Mouse (Mus musculus): ENCODE data around the gene Cd83. TPM values are rescaled to one million over a fixed set of nuclear protein-coding genes. Genes with fewer than 3 reads are reported as not detected.

Cd83 gene
- polyA plus RNA-seq, 1 experiment from 2014 or later = 3.9 TPM

DNA sequence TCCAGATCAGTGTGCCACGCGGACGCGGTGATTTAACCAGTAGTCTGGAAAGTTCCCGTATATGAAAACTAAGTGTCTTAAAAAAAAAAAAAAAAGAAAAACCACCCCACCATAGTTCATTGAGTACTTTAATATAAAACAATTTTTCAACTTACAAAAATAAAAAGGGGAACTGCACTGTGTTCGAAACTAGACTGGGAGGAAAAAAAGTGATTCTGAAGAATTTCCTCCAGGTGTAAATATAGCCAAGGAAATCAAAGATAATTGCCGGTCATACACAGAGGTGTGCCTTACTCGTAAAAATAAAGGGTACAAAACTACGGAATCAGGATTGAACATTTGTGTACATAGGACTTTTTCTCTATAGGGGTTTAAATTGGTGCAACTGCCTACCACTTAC lies 21.7 kb upstream of the Cd83 start:
- Histone ChIP-seq H3K27me3 (no peaks in the 10 kb centered on the region), H3K4me2 (no peak overlapping the region), H3K9me3 (0 out of 2 replicates have a peak, but pooled peaks cover 3% of the 10 kb centered on the region), H3K9ac (no peak overlapping the region), H3K4me3 (replicated peaks) (no peak overlapping the region), H3K27ac (no peak overlapping the region), H3K36me3 (replicated peaks) (no peaks in the 10 kb centered on the region), H3K4me1 (peaks cover 9% of the 10 kb centered on the region)
- no peak for ATAC-seq (ENCODE audit: low FRiP score)
- 93% methylated on average over 9 of the region's 9 CpGs for WGBS

DNA sequence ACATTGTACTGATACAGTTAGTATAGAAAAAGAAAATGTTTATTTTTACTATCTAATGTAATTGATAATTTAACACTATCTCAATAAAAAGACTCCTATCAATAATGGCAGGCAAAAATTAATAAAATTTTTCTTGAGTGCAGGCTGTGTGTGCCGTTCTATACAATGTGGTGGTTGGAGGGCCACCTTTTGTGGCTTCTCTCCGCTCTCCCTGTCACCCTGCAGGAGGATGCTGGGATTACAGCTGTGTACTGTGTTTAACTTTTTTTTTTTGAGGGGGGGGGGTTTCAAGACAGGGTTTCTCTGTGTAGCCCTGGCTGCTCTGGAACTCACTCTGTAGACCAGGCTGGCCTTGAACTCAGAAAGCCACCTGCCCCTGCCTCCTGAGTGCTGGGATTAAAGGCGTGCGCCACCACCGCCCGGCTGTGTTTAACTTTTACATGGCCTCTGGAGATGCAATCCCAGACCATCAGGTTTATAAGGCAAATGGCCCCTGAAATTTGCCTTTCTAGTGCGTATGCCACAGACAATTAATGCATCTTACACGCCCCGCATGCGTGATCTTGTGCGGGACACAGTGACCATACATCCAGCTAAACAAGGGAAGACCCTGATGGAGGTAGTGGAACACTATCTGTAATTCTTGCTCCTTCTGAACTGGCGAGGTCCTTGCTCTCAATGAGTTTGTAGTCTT lies 21.1 kb upstream of the Cd83 start:
- H3K4me2 ChIP-seq = no peak overlapping the region
- no peaks in the 10 kb centered on the region for H3K36me3 ChIP-seq (replicated peaks)
- H3K27ac ChIP-seq = no peak overlapping the region
- ATAC-seq (ENCODE audit: low FRiP score) = no peak
- peaks cover 9% of the 10 kb centered on the region for H3K4me1 ChIP-seq
- H3K4me3 ChIP-seq (replicated peaks) = no peak overlapping the region
- no peaks in the 10 kb centered on the region for H3K27me3 ChIP-seq
- 0 out of 2 replicates have a peak, but pooled peaks cover 3% of the 10 kb centered on the region for H3K9me3 ChIP-seq
- 95% methylated on average over 12 of the region's 12 CpGs for WGBS
- H3K9ac ChIP-seq = no peak overlapping the region

DNA sequence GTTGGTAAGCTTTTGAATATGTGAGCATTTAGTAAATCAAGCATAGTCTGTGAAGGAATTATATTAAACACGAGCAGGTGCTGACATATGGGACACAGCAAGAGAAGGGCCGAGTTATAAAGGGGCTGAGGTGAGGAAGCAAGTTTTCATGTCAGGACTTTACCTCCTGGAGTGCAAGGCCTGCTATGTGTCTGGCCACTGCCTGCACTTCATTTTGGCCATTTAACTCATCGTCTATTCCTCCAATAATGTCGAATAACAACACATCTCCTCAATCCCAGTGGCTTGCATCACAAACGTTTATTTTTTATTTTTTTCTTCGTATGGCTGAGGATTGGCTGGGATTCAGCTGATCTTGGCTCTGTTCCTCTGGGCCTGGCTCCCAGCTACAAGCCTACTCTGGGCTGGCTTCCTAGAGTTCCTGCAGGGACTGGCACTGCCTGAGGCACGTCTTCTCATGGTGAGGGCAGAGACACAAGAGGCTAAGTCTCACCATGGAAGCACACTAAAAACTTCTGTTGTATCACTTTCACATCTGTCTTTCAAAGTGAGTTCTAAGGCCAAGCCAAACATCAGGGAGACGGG lies 20.5 kb upstream of the Cd83 start:
- H3K4me3 ChIP-seq (replicated peaks) = no peak overlapping the region
- ATAC-seq (ENCODE audit: low FRiP score) = no peak
- no peak overlapping the region for H3K27ac ChIP-seq
- peaks cover 9% of the 10 kb centered on the region for H3K4me1 ChIP-seq
- 89% methylated on average over 8 of the region's 8 CpGs for WGBS
- no peak overlapping the region for H3K9ac ChIP-seq
- 0 out of 2 replicates have a peak, but pooled peaks cover 3% of the 10 kb centered on the region for H3K9me3 ChIP-seq
- H3K27me3 ChIP-seq = no peaks in the 10 kb centered on the region
- H3K36me3 ChIP-seq (replicated peaks) = no peaks in the 10 kb centered on the region
- no peak overlapping the region for H3K4me2 ChIP-seq

DNA sequence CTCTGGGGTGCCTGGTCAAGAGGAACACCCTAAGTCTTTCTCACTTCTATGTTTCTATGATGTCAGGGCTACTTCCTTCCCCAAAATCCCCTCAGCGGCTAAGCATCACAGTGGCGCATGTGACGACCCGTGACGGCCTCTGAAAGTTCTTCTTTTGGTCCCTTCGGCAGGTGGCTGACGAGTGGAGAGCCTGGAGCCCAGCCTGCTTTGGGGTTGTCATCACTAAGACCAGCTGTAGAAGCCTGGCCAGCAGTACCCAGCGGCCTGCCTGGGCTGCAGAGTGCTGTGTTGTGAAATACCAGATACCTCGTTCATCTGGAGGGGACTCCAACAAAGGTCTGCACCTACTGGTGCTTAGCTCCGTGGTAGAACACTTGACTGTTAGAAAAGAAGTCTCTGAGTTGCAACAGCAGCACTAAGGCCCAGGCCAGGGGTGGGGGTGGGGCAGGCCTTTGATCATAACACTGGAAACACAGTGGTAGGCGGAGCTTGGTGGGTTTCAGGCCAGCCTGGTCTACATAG lies 19.2 kb upstream of the Cd83 start:
- Histone ChIP-seq H3K4me2 (no peak overlapping the region), H3K36me3 (replicated peaks) (no peaks in the 10 kb centered on the region), H3K27me3 (no peaks in the 10 kb centered on the region), H3K9ac (no peak overlapping the region), H3K9me3 (no peaks in the 10 kb centered on the region), H3K4me3 (replicated peaks) (no peak overlapping the region), H3K27ac (no peak overlapping the region), H3K4me1 (peaks cover 9% of the 10 kb centered on the region)
- no peak for ATAC-seq (ENCODE audit: low FRiP score)
- WGBS = 86% methylated on average over 11 of the region's 11 CpGs

DNA sequence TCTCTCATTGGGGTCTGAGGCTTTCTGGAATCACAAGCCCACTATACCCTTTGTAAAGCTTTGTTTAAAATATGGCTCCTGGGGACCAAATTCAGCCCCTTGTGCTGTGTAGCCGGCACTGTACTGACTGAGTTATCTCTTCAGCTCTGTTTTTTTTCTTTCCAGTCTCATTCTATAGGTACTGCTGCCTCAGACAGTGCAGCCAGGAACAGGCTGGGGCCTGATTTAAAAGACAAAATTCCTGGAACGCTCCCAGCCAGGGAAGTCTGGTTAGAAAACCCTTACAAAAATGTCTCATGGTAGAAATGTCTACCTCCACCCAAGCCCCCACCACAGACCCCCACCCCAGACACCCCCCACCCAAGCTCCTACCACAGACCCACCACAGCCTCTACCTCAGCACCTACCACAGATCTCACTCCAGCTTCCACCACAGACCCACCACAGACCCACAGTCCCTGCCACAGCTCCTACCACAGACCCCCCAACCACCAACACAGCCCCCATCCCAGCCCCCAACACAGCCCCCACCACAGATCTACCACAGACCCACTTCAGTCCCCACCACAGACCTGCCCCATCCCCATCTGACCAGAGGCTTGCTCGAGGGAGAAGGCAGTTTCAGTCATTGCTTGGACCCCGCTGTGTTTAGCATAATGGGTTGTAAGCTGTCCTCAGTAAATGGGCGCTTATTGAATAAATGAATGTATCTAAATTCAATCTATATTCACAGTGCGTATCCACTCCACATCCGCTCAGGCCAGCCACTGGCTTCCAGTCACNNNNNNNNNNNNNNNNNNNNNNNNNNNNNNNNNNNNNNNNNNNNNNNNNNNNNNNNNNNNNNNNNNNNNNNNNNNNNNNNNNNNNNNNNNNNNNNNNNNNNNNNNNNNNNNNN lies 17.5 kb upstream of the Cd83 start:
- H3K27me3 ChIP-seq = no peaks in the 10 kb centered on the region
- peaks cover 9% of the 10 kb centered on the region for H3K4me1 ChIP-seq
- H3K4me3 ChIP-seq (replicated peaks) = no peak overlapping the region
- H3K27ac ChIP-seq = 0 out of 2 replicates have a peak overlapping the region, but pooled peaks have one; percentile 48
- no peaks in the 10 kb centered on the region for H3K36me3 ChIP-seq (replicated peaks)
- H3K4me2 ChIP-seq = no peak overlapping the region
- H3K9me3 ChIP-seq = no peaks in the 10 kb centered on the region
- ATAC-seq (ENCODE audit: low FRiP score) = peak; percentile 67
- no peak overlapping the region for H3K9ac ChIP-seq
- WGBS = 55% methylated on average over 7 of the region's 7 CpGs

DNA sequence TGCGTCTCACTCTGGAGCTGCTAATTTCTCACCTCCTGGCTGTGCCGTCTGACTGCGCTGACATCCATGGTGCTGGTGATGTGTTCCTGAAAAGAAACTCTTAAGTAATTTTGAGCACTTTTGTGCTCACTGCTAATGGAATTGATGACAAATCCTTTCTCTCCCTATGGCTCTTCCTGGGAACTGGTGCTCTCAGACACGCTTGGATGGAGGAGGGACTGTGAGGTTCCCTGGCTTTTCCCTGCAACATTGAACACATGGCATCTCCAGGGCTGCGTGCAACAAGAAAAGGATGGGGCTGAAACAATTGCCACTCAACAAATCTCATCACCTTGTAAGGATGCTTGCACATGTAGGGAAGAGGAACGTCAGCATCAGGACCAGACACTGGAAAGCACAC lies 11.6 kb upstream of the Cd83 start:
- H3K36me3 ChIP-seq (replicated peaks) = no peaks in the 10 kb centered on the region
- H3K27me3 ChIP-seq = peaks cover 22% of the 10 kb centered on the region
- H3K4me1 ChIP-seq = peaks cover 4% of the 10 kb centered on the region; the same call in 1 of the 2 replicates
- H3K4me2 ChIP-seq = no peak overlapping the region
- WGBS = 83% methylated on average over 6 of the region's 6 CpGs
- no peak for ATAC-seq (ENCODE audit: low FRiP score)
- H3K4me3 ChIP-seq (replicated peaks) = no peak overlapping the region
- H3K9me3 ChIP-seq = no peaks in the 10 kb centered on the region
- H3K9ac ChIP-seq = no peak overlapping the region
- H3K27ac ChIP-seq = no peak overlapping the region

DNA sequence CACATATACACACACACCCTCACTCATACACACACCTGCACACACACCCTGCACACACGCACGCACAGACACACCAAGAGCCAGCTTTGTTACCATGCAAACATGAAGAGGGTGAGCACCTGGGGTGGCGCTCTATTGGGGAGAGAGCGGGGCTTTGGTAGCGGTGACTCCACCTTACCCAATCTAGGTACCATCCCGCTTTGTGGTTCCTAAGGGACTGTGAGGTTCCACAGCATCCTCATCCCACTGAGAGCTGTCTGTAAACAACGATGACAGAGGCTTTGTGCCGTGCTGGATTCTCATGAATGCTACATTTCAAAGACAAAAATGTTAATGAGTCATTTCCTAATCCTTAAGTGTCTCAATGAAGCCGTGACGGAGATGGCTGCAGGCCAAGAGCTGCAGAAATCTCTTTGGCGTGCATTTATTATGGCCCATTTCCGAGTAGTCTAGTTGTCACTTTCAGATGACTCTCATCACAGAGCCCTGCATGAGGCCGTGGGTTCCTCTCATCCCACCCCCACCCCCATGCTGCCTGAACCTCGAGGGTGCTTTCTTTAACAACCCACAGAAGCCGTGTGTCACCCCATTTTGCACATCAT lies 10.5 kb upstream of the Cd83 start:
- H3K36me3 ChIP-seq (replicated peaks) = no peaks in the 10 kb centered on the region
- H3K4me3 ChIP-seq (replicated peaks) = no peak overlapping the region
- H3K27me3 ChIP-seq = peaks cover 24% of the 10 kb centered on the region
- H3K9me3 ChIP-seq = no peaks in the 10 kb centered on the region
- peaks cover 4% of the 10 kb centered on the region; the same call in 1 of the 2 replicates for H3K4me1 ChIP-seq
- ATAC-seq (ENCODE audit: low FRiP score) = no peak
- H3K4me2 ChIP-seq = no peak overlapping the region
- WGBS = 49% methylated on average over 15 of the region's 15 CpGs
- H3K27ac ChIP-seq = no peak overlapping the region
- H3K9ac ChIP-seq = no peak overlapping the region

DNA sequence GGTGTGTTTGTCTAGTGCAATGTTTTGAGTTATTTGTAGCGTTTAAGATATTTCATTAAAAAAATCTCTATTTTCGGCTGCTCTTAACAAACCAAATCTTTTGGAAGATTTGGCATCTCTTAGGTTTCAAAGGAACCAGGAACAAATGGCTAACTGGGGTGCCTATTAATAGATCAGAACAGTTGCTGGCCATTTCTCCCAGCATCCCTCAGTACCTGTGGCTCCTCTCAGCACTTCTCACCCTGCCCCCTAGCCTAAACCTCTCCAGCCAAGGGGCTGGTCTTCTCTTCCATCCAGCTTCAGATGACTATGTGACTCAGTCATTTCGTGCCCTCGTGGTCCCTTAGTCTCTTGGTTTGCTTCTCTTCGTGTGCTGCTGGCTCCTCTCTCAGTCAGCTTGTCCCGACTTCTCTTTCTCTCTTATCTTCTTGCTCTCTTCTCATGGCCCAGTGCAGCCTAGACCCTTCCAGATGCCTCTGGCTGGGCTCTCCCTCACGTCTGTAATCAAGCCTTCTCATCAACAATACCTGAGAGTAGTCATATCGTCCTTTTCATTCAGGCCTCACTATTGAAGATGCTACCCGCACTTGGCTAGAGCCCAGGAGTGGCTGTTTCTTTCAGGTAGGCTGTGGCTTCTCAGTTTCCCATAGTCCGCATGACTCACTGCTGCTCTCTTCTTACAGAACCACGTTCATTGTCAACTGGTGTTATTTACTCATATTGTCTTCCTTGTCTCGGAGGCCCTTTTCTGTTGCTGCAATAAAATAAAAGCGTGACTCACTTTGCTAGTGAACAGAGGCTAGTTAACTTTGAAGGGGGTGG lies 9.8 kb upstream of the Cd83 start:
- Histone ChIP-seq H3K4me2 (no peak overlapping the region), H3K4me3 (replicated peaks) (no peak overlapping the region), H3K36me3 (replicated peaks) (no peaks in the 10 kb centered on the region), H3K4me1 (peaks cover 4% of the 10 kb centered on the region; the same call in 1 of the 2 replicates), H3K9me3 (no peaks in the 10 kb centered on the region), H3K9ac (no peak overlapping the region), H3K27me3 (peaks cover 24% of the 10 kb centered on the region), H3K27ac (no peak overlapping the region)
- WGBS = 90% methylated on average over 13 of the region's 13 CpGs
- no peak for ATAC-seq (ENCODE audit: low FRiP score)

DNA sequence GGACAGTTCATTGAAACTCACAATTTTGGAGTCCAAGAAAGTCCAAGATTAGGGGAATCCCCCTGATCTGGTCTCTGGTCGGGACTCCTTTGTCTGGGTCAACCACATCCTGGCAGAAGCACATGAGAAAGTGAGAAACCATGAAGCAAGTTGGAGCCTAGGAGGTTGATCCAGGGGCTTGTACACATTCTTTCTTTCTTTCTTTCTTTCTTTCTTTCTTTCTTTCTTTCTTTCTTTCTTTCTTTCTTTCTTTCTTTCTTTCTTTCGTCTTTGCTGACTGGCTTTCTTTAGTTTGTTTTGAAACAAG lies 9.2 kb upstream of the Cd83 start:
- 81% methylated on average over 2 of the region's 2 CpGs for WGBS

DNA sequence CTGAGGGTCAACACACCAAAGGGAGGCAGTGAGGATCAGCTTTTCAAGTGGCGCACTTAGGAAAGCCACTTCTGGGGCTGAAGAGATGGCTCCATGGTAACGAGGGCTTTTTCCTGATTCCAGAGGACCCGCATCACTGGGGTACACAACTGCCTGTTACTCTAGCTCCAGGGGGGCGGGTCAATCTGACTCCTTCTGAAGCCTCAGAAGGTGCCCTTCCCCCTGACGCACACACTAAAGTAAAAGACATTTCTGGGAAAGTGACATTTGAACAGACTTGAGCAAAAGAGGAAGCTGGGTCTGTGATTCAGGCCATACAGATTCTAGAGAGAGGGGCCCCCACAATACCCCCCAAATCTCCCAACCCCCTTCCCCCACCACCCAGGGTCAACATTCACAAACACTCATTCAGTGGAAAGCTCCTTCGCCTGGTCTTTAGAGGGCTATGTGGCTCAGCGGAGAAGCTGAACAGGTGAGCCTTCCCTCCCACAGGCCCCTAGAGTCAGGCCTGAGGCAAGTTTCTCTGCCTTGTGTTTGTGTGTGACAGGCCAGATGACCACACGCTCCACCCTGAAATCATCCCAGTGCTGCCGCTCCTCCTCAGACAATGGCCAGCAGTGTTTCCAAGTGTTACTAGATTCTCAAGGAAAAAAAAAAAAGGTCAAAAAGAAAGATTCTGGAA lies 7.1 kb upstream of the Cd83 start:
- H3K4me2 ChIP-seq = no peak overlapping the region
- WGBS = 69% methylated on average over 9 of the region's 9 CpGs
- no peak for ATAC-seq (ENCODE audit: low FRiP score)
- peaks cover 4% of the 10 kb centered on the region; the same call in 1 of the 2 replicates for H3K4me1 ChIP-seq
- H3K27ac ChIP-seq = no peak overlapping the region
- no peaks in the 10 kb centered on the region for H3K36me3 ChIP-seq (replicated peaks)
- peaks cover 31% of the 10 kb centered on the region for H3K27me3 ChIP-seq
- H3K4me3 ChIP-seq (replicated peaks) = no peak overlapping the region
- H3K9me3 ChIP-seq = no peaks in the 10 kb centered on the region
- H3K9ac ChIP-seq = no peak overlapping the region

More for the DNA sequence above, 9.2 kb upstream of the Cd83 start:
- H3K36me3 ChIP-seq (replicated peaks) = no peaks in the 10 kb centered on the region
- H3K9me3 ChIP-seq = no peaks in the 10 kb centered on the region
- peaks cover 4% of the 10 kb centered on the region; the same call in 1 of the 2 replicates for H3K4me1 ChIP-seq
- H3K4me2 ChIP-seq = no peak overlapping the region
- H3K27me3 ChIP-seq = peaks cover 24% of the 10 kb centered on the region
- no peak overlapping the region for H3K4me3 ChIP-seq (replicated peaks)
- no peak overlapping the region for H3K27ac ChIP-seq
- no peak for ATAC-seq (ENCODE audit: low FRiP score)
- no peak overlapping the region for H3K9ac ChIP-seq

DNA sequence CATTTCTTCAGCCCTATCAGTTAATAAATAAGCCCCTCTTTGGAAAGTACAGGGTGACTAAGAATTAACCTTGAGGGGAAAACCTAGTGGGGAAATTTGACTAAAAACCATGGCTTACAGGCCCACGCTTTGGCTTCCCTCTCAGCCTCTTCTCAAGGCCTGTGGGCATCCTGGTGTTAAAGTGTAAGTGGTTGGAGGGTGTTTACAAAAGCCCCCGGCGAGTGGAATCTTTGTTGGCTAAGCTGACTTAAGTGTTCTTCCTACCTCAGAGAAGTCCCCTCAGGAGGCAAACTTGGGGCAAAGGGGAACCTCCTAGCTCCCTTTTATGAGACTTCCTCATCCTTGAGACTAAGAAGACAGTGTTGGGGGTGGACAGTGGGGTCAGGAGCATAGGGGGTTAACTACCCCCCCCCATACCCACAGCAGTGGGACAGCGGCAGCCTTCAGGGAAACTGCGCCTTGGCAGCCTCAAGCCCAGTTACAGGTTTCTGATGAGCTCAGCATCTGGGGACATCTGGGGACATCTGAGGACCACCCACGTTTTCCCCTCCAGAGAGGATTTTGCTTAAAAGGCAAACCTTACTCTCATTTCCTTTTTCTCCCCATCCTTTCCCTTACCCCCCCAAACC lies 6.4 kb upstream of the Cd83 start:
- no peaks in the 10 kb centered on the region for H3K9me3 ChIP-seq
- no peak for ATAC-seq (ENCODE audit: low FRiP score)
- no peaks in the 10 kb centered on the region for H3K36me3 ChIP-seq (replicated peaks)
- no peak overlapping the region for H3K4me3 ChIP-seq (replicated peaks)
- H3K4me2 ChIP-seq = no peak overlapping the region
- H3K27me3 ChIP-seq = peaks cover 37% of the 10 kb centered on the region
- H3K27ac ChIP-seq = no peak overlapping the region
- no peak overlapping the region for H3K9ac ChIP-seq
- 60% methylated on average over 6 of the region's 6 CpGs for WGBS
- peaks cover 4% of the 10 kb centered on the region; the same call in 1 of the 2 replicates for H3K4me1 ChIP-seq

Data from forebrain, embryonic 12.5 days (tissue).